Mouse (Mus musculus) heart, embryonic 13.5 days (tissue): ENCODE measurements around the gene Foxo3. TPM values are rescaled to one million over a fixed set of nuclear protein-coding genes. Genes with fewer than 3 reads are reported as not detected.
A peak's percentile ranks its signal among the peaks of the same experiment; 100 is the strongest.

ENCODE experiments used
- ATAC-seq: fragments of 200-750 bp; cut with Nextera tagmentation; 2 replicates; pipeline ENCODE4 v1.8.0; 2017; ENCODE audit warnings: moderate TSS enrichment; ENCODE audit not compliant: insufficient number of reproducible peaks, low FRiP score, low TSS enrichment; ENCODE audit errors: extremely low read depth
- H3K27ac ChIP-seq: fragments of 300-500 bp; sonication (generic); replicated peaks from 2 replicates; pipeline ENCODE4 v1.5.1; 2015; ENCODE audit warnings: moderate library complexity, mild to moderate bottlenecking, inconsistent platforms
- H3K27me3 ChIP-seq: fragments of 300-500 bp; sonication (generic); replicated peaks from 2 replicates; pipeline ENCODE4 v1.6.1; 2015; ENCODE audit warnings: mild to moderate bottlenecking, inconsistent platforms
- H3K36me3 ChIP-seq: fragments of 300-500 bp; sonication (generic); 2 replicates; pipeline ENCODE4 v1.6.1; 2015; ENCODE audit warnings: mild to moderate bottlenecking, inconsistent platforms
- H3K4me1 ChIP-seq: fragments of 300-500 bp; sonication (generic); 2 replicates; pipeline ENCODE4 v1.6.1; 2015; ENCODE audit warnings: inconsistent platforms
- H3K4me2 ChIP-seq: fragments of 300-500 bp; sonication (generic); 2 replicates; pipeline ENCODE4 v1.6.1; 2015; ENCODE audit warnings: inconsistent platforms, mild to moderate bottlenecking, moderate library complexity
- H3K4me3 ChIP-seq: fragments of 300-500 bp; sonication (generic); 2 replicates; pipeline ENCODE4 v1.5.1; 2015; ENCODE audit warnings: moderate library complexity, mild to moderate bottlenecking, inconsistent platforms
- H3K9ac ChIP-seq: fragments of 300-500 bp; sonication (generic); 2 replicates; pipeline ENCODE4 v1.6.1; 2015; ENCODE audit warnings: inconsistent platforms, mild to moderate bottlenecking, moderate library complexity
- H3K9me3 ChIP-seq: fragments of 300-500 bp; sonication (generic); 2 replicates; pipeline ENCODE4 v1.6.1; 2016; ENCODE audit warnings: inconsistent platforms
- WGBS: fragments of 180-500 bp; shearing (Covaris S2); methylation state at CpG from one replicate; pipeline ENCODE4 v1.1.7; 2015; ENCODE audit warnings: mixed read lengths; 5-methylcytosine and 5-hydroxymethylcytosine counted together
- polyA plus RNA-seq: library from polyadenylated mRNA; unstranded; fragments of >200 nt; fragmentation: Nextera tagmentation; extraction: Ambion mirVana; gene quantifications from 2 replicates; pipeline ENCODE4 v1.2.1, GENCODE M21; 2015

Gene Foxo3
- polyA plus RNA-seq, 1 experiment from 2014 or later, result 4.4 TPM

GRCm38 (mm10) chr10:42194784-42195183 is 81.8 kb downstream of the Foxo3 start:
- no peak overlapping the region for H3K4me3 ChIP-seq
- peaks cover 6% of the 10 kb centered on the region; the same call in 1 of the 2 replicates for H3K9me3 ChIP-seq
- H3K27ac ChIP-seq, result no peak overlapping the region
- 82% methylated on average over 6 of the region's 6 CpGs for WGBS
- H3K4me2 ChIP-seq, result no peak overlapping the region
- ATAC-seq, result no peak
- no peak overlapping the region for H3K9ac ChIP-seq
- peaks cover 39% of the 10 kb centered on the region for H3K36me3 ChIP-seq
- no peaks in the 10 kb centered on the region for H3K27me3 ChIP-seq
- peaks cover 84% of the 10 kb centered on the region for H3K4me1 ChIP-seq

GRCm38 (mm10) chr10:42193981-42194380 is 82.6 kb downstream of the Foxo3 start:
- Histone ChIP-seq H3K4me1 (peaks cover 84% of the 10 kb centered on the region), H3K9ac (no peak overlapping the region), H3K4me2 (no peak overlapping the region), H3K36me3 (peaks cover 39% of the 10 kb centered on the region), H3K4me3 (no peak overlapping the region), H3K27me3 (no peaks in the 10 kb centered on the region), H3K9me3 (peaks cover 6% of the 10 kb centered on the region; the same call in 1 of the 2 replicates), H3K27ac (no peak overlapping the region)
- WGBS, result 69% methylated on average over 4 of the region's 4 CpGs
- ATAC-seq, result no peak

- no peak for ATAC-seq
- Histone ChIP-seq H3K27me3 (no peaks in the 10 kb centered on the region), H3K4me3 (no peak overlapping the region), H3K36me3 (peaks cover 38% of the 10 kb centered on the region), H3K4me2 (no peak overlapping the region), H3K9me3 (peaks cover 6% of the 10 kb centered on the region; the same call in 1 of the 2 replicates), H3K27ac (no peak overlapping the region), H3K9ac (0 out of 2 replicates have a peak overlapping the region, but pooled peaks have one; percentile 7), H3K4me1 (peaks cover 87% of the 10 kb centered on the region)
- WGBS, result 29% methylated on average over 6 of the region's 6 CpGs
Observed at GRCm38 (mm10) chr10:42192951-42193350, 83.6 kb downstream of the Foxo3 start.

GRCm38 (mm10) chr10:42189674-42190434 is 86.7 kb downstream of the Foxo3 start:
- no peak overlapping the region for H3K4me3 ChIP-seq
- no peaks in the 10 kb centered on the region for H3K27me3 ChIP-seq
- H3K9ac ChIP-seq, result peak overlapping the region; percentile 42; the same call in 1 of the 2 replicates
- 55% methylated on average over 13 of the region's 13 CpGs for WGBS
- no peak for ATAC-seq
- no peaks in the 10 kb centered on the region for H3K9me3 ChIP-seq
- H3K27ac ChIP-seq, result no peak overlapping the region
- peaks cover 66% of the 10 kb centered on the region for H3K4me1 ChIP-seq
- peak overlapping the region; percentile 44 for H3K4me2 ChIP-seq
- H3K36me3 ChIP-seq, result peaks cover 25% of the 10 kb centered on the region

- WGBS, result 51% methylated on average over 8 of the region's 8 CpGs
- H3K4me2 ChIP-seq, result no peak overlapping the region
- no peak overlapping the region for H3K9ac ChIP-seq
- peaks cover 30% of the 10 kb centered on the region for H3K36me3 ChIP-seq
- no peaks in the 10 kb centered on the region for H3K9me3 ChIP-seq
- H3K27me3 ChIP-seq, result no peaks in the 10 kb centered on the region
- H3K4me1 ChIP-seq, result peaks cover 58% of the 10 kb centered on the region
- ATAC-seq, result no peak
- H3K4me3 ChIP-seq, result no peak overlapping the region
- H3K27ac ChIP-seq, result no peak overlapping the region
Observed at GRCm38 (mm10) chr10:42189037-42189436, 87.5 kb downstream of the Foxo3 start.

GRCm38 (mm10) chr10:42188091-42188490 is 88.5 kb downstream of the Foxo3 start:
- WGBS, result 63% methylated on average over 9 of the region's 9 CpGs
- no peak overlapping the region for H3K4me2 ChIP-seq
- 0 out of 2 replicates have a peak overlapping the region, but pooled peaks have one; percentile 0 for H3K27ac ChIP-seq
- peaks cover 49% of the 10 kb centered on the region for H3K4me1 ChIP-seq
- no peak for ATAC-seq
- no peak overlapping the region for H3K4me3 ChIP-seq
- no peaks in the 10 kb centered on the region for H3K27me3 ChIP-seq
- H3K36me3 ChIP-seq, result peaks cover 36% of the 10 kb centered on the region
- no peaks in the 10 kb centered on the region for H3K9me3 ChIP-seq
- H3K9ac ChIP-seq, result peak overlapping the region; percentile 52; the same call in 1 of the 2 replicates

- H3K4me1 ChIP-seq, result peaks cover 39% of the 10 kb centered on the region
- peaks cover 41% of the 10 kb centered on the region for H3K36me3 ChIP-seq
- H3K27ac ChIP-seq, result no peak overlapping the region
- H3K4me3 ChIP-seq, result no peak overlapping the region
- H3K27me3 ChIP-seq, result no peaks in the 10 kb centered on the region
- 83% methylated on average over 9 of the region's 9 CpGs for WGBS
- no peaks in the 10 kb centered on the region for H3K9me3 ChIP-seq
- H3K9ac ChIP-seq, result no peak overlapping the region
- H3K4me2 ChIP-seq, result no peak overlapping the region
- no peak for ATAC-seq
Observed at GRCm38 (mm10) chr10:42186941-42187401, 89.6 kb downstream of the Foxo3 start.

GRCm38 (mm10) chr10:42180333-42180732 is 96.2 kb downstream of the Foxo3 start:
- Histone ChIP-seq H3K4me1 (peaks cover 13% of the 10 kb centered on the region; the same call in 1 of the 2 replicates), H3K9me3 (no peaks in the 10 kb centered on the region), H3K36me3 (peaks cover 41% of the 10 kb centered on the region), H3K4me3 (no peak overlapping the region), H3K4me2 (no peak overlapping the region), H3K27ac (no peak overlapping the region), H3K9ac (no peak overlapping the region), H3K27me3 (no peaks in the 10 kb centered on the region)
- ATAC-seq, result no peak
- 49% methylated on average over 8 of the region's 8 CpGs for WGBS

GRCm38 (mm10) chr10:42178751-42179150 is 97.8 kb downstream of the Foxo3 start:
- H3K27me3 ChIP-seq, result no peaks in the 10 kb centered on the region
- H3K4me1 ChIP-seq, result peaks cover 13% of the 10 kb centered on the region; the same call in 1 of the 2 replicates
- no peaks in the 10 kb centered on the region for H3K9me3 ChIP-seq
- H3K4me3 ChIP-seq, result no peak overlapping the region
- H3K36me3 ChIP-seq, result peaks cover 26% of the 10 kb centered on the region
- 93% methylated on average over 11 of the region's 11 CpGs for WGBS
- H3K9ac ChIP-seq, result no peak overlapping the region
- H3K27ac ChIP-seq, result no peak overlapping the region
- no peak for ATAC-seq
- no peak overlapping the region for H3K4me2 ChIP-seq

GRCm38 (mm10) chr10:42177771-42178674 is 98.5 kb downstream of the Foxo3 start:
- Histone ChIP-seq H3K27me3 (no peaks in the 10 kb centered on the region), H3K4me3 (no peak overlapping the region), H3K9me3 (no peaks in the 10 kb centered on the region), H3K27ac (no peak overlapping the region), H3K4me1 (peaks cover 13% of the 10 kb centered on the region; the same call in 1 of the 2 replicates), H3K4me2 (no peak overlapping the region), H3K36me3 (peaks cover 18% of the 10 kb centered on the region), H3K9ac (no peak overlapping the region)
- no peak for ATAC-seq
- WGBS, result 75% methylated on average over 16 of the region's 16 CpGs

GRCm38 (mm10) chr10:42174283-42174682 is 102.3 kb downstream of the Foxo3 start:
- no peak overlapping the region for H3K9ac ChIP-seq
- no peak overlapping the region for H3K4me2 ChIP-seq
- no peak for ATAC-seq
- no peaks in the 10 kb centered on the region for H3K27me3 ChIP-seq
- 69% methylated on average over 5 of the region's 5 CpGs for WGBS
- H3K27ac ChIP-seq, result no peak overlapping the region
- peaks cover 13% of the 10 kb centered on the region; the same call in 1 of the 2 replicates for H3K4me1 ChIP-seq
- H3K4me3 ChIP-seq, result no peak overlapping the region
- H3K9me3 ChIP-seq, result no peaks in the 10 kb centered on the region
- peaks cover 4% of the 10 kb centered on the region; the same call in 1 of the 2 replicates for H3K36me3 ChIP-seq
